Mouse (Mus musculus) gastrocnemius, postnatal 14 days (tissue): ENCODE results near the gene Slfnl1. TPM values are rescaled to one million over a fixed set of nuclear protein-coding genes. Genes with fewer than 3 reads are reported as not detected.

Experiments
- DNase-seq: peaks from one replicate; pipeline ENCODE4 v3.0.0; 2021; ENCODE audit warnings: mixed read lengths
- intact Hi-C: fragments of 180-260 bp; cut with DNase I; formaldehyde crosslinking; loops from one replicate; pipeline ENCODE4 v1.15.1; 2025; ENCODE audit warnings: low total_unique reads
- long read RNA-seq, 2 experiments: library from polyadenylated mRNA; stranded (forward); transcript quantifications; one replicate each; pipeline ENCODE4 v2.0.0; 2021
- total RNA-seq, 2 experiments: library from RNA; stranded (reverse); gene quantifications; 2 replicates each; pipeline ENCODE4 v1.2.3; 2021

Gene Slfnl1
- not detected for total RNA-seq
- long read RNA-seq, experiment 1 = 0 reads
- long read RNA-seq, experiment 2 = 0 reads

GRCm38 (mm10) chr4:120531986-120532385 is at the start of gene Slfnl1:
TSS of gene Slfnl1 (plus strand) at chr4:120532231.
- DNase-seq = no peak

DNA sequence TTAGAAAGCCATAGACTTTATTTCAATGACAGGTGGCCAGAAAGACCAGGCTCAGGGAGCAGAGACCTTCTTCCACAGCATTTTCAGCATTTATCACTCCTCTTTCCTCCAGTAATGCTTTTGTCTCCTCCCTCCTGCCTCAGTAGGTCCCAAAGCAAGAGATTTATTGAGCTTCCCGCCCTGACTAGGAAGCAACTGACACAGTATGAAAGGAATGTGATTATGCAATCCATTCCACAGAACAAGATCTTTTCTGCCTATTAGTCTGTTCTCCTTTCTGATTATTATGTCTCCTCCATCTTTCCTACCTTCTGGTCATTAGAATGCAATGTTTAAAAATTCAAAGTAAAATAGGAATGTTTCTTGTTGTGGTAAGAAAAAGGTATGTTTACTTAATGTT is 44.3 kb upstream of the Slfnl1 start:
- DNase-seq = no peak
- intact Hi-C loops = no loop called here

More at GRCm38 (mm10) chr4:120531986-120532385, at the start of gene Slfnl1:
- intact Hi-C loops = no loop called here

DNA sequence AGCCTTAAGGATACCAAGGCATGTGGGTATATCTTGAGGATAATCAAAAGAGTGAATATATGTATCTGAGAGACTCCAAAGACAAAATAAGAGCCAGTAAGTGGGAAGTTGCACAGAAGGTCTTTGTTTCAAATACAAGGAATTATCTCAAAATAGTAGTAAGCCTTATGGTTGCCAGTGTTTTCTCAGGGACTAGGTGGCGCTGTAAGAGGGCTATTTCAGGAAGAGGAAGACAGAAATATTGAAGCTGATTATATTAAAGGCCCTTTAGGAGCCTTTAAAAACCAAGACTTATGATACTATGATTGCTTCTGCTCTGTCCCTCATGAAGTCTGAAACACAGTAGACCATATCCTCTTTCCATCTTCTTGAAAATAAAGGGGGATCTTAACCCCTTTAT is 25.1 kb upstream of the Slfnl1 start:
- no peak for DNase-seq
- intact Hi-C loops = no loop called here

- DNase-seq = no peak
- intact Hi-C loops = no loop called here
These were observed 20.8 kb upstream of the Slfnl1 start for GRCm38 (mm10) chr4:120511203-120511602.

- intact Hi-C loops = no loop called here
- DNase-seq = no peak
These were observed 17.7 kb upstream of the Slfnl1 start for GRCm38 (mm10) chr4:120514366-120514765.

GRCm38 (mm10) chr4:120516491-120516890 is 15.5 kb upstream of the Slfnl1 start:
- intact Hi-C loops = no loop called here

GRCm38 (mm10) chr4:120516907-120517306 is 15.1 kb upstream of the Slfnl1 start:
- intact Hi-C loops = no loop called here
- DNase-seq = no peak

More at GRCm38 (mm10) chr4:120516491-120516890, 15.5 kb upstream of the Slfnl1 start:
- DNase-seq = no peak

DNA sequence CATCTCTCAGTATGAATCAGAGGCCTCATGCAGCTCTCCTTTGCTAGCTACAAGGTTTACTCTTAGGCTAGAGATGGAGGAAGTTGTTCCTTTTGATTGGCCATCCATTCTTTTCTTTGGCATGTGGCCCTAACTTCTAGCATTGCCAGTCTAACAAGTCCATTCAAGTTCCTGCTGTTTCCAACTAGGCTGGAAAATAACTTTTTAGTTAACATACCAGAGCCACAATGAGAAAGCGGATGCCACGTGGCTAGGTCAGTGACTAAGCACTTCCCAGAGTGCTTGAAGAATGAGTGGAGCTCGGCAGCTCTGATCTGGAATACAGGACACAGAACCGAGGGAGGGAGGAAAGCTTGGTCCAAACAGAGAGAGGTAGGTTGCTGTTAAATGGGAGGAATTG is 14.7 kb upstream of the Slfnl1 start:
- intact Hi-C loops = no loop called here
- DNase-seq = no peak

GRCm38 (mm10) chr4:120521761-120522160 is 10.3 kb upstream of the Slfnl1 start:
- DNase-seq = no peak
- intact Hi-C loops = no loop called here

DNA sequence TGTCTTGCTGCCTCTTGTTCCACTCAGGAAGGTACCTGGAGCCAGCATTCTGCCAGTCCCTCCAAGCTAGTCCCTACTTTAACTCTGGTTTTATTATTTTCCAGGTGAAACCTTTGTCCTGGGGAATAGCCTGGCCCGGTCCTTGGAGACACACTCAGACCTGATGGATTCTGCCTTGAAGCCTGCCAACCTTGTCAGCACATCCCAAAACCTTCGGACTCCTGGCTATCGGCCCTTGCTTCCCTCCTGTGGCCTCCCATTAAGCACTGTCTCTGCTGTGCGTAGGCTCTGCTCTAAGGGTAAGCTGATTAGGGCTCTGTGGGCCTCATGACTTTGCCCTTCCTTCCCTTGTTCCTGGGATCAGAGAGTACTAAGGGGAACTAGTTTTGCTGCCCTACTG is 9.7 kb upstream of the Slfnl1 start:
- no peak for DNase-seq
- intact Hi-C loops = no loop called here

DNA sequence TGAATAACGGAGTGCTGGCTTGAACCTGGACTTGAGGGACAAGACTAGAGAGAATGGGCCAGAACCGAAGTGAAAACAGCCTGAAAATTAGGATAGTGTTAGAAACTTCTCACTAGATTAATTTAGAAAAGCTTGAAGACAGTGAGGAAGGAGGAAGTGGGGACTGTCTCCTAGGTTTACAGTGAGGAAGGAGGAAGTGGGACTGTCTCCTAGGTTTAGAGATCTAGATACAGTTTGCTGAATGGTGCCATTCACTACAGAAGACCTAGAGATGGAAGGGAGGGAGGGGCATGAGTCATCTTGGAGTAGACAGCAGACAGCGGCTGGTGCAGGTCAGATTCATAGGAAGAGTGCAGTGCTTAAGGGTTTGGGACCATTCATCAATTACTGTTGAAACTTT is 8.9 kb upstream of the Slfnl1 start:
- intact Hi-C loops = no loop called here
- DNase-seq = no peak

DNA sequence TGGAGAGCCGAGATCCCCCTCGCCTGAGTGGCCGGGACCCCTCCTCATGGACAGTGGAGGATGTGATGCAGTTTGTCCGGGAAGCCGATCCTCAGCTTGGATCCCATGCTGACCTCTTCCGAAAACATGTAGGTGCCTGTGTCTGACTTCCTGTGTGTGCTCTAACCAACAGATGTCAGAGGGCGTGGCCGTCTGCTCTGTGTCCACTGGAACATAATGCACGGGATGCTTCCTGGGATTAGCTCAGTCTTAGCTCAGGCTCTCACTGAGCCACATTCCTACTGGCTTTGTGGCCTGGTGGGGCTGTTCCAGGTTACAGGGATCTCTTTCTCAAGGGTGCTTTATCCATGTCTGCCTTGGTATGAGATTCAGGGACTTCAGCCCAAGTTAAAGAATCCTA is 3.9 kb upstream of the Slfnl1 start:
- intact Hi-C loops = no loop called here
- no peak for DNase-seq

GRCm38 (mm10) chr4:120538664-120539063 is 6.6 kb downstream of the Slfnl1 start:
- intact Hi-C loops = no loop called here
- DNase-seq = no peak

DNA sequence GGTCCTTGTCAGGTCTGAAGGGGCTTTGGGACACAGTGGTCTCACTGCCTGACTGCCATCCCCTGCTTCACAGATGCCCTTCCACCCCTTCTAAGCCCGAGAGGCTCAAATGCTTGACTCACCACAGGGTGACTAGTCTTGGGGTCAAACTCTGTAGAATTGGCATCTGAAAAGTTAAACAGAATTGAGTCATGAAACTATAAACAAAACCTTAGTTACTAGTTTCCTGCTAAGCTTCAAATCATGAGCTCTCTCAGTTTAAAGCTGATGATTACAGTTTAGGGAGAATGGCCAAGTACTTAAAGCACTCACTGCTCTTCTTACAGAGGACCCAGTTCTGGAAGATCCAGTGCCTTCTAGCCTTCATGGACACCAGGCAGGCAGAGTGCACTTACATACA is 12.9 kb downstream of the Slfnl1 start:
- intact Hi-C loops = no loop called here
- no peak for DNase-seq

DNA sequence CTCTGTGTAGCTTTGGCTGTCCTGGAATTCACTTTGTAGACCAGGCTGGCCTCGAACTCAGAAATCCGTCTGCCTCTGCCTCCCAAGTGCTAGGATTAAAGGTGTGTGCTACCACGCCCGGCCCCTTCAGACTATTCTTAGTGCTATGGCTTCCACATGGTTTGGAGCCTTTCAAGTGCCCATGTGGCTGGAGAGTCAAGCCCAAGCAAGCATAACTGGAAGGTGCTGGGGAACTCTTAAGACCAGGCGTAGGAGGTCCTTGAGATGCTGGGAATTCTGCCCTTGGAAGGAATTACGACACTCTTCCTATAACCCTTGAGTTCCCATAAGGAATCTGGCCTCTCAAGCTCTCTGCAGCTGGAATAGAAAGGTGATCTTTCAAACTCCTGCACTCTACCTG is 24.6 kb downstream of the Slfnl1 start:
- intact Hi-C loops = no loop called here
- DNase-seq = no peak

DNA sequence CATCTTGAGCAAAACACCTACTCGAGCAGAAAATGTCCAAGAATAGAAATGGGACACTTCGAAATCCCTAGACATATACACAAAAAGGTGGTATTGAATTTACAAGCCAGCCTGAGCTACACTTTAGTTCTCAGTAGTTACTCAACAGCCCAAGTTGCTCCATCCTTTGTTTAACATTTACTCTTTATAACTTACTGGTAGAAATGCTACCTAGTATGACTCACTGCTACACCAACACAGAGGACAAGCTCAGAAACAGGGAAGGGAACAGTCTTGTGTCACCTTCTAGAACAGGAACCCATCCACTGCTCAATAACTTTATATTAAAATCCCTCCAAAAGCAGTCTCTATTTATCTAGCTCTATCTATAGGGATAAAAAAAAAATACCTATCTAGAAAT is 33.7 kb downstream of the Slfnl1 start:
- intact Hi-C loops = no loop called here

GRCm38 (mm10) chr4:120568005-120568404 is 36.0 kb downstream of the Slfnl1 start:
- intact Hi-C loops = no loop called here
- no peak for DNase-seq

More for the DNA sequence above, 33.7 kb downstream of the Slfnl1 start:
- DNase-seq = no peak

DNA sequence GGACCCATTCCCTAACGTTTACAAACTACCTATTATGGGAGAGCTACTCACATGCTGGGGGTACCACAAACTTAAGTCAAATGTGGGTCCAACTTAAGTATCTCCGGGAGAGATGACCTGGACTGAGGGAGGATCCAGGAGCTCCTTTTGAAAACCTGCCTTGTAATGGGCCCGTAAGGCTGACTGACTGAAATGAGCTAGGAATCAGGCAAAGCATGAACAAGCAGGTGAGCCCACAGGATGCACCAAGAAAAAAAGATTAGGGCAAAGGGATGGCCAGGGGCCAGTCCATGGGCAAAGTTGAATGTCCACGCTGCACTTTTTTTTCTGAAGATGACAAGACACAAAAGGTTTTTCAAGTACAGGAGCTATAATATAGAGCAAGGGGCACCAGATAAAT is 37.0 kb downstream of the Slfnl1 start:
- no peak for DNase-seq
- intact Hi-C loops = no loop called here

DNA sequence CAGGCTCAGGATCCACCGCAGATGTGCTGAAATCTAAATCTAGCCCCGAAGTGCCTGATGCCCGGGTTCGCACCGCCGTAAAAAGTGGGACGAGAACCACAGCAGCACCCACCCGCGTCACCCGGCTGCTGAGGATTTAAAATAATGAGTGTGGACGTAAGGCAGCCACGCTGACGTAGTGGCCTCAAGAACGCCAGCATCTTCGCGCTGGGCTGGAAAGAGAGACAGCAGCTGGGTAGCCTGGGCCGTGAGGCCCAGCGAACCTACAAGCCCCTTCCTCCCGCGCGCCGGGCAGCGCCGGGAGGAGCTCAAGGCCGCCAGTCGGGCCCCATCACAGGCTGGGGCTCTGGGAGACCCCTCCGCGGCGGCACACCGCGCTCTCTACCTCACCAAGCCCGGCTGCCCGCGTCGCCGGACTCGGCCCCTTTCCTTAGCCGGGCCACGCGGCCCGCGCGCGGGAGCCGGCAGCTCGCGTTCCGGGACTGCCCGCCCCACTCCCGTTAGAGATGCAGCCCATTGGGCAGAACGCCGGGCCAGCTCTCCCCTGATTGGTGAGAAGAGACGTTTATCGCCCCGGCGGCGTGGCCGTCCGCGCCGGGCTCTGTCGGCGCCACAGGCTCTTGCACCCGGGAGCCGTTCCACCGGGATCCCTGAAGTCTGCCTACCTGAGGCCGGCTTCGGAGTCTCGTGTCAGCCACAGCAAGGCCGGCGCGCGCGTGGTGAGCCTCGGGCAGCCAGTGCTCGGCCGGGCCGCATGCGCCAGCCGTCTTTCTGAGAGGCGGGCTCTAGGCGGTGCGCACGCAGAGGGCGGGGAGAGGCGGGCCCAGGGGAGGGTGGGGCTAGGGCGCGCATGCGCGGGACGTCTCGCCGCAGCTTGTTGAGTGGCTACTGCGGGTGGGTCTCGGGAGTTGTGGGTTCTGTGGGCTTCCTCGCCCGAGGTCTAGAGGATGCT is 37.7 kb downstream of the Slfnl1 start, which contains the start of gene Ctps:
Gene Ctps (minus strand): TSS at position 791 of the 952 bp plus-strand sequence.
- intact Hi-C loops = no loop called here
- peak; percentile 97 for DNase-seq

DNA sequence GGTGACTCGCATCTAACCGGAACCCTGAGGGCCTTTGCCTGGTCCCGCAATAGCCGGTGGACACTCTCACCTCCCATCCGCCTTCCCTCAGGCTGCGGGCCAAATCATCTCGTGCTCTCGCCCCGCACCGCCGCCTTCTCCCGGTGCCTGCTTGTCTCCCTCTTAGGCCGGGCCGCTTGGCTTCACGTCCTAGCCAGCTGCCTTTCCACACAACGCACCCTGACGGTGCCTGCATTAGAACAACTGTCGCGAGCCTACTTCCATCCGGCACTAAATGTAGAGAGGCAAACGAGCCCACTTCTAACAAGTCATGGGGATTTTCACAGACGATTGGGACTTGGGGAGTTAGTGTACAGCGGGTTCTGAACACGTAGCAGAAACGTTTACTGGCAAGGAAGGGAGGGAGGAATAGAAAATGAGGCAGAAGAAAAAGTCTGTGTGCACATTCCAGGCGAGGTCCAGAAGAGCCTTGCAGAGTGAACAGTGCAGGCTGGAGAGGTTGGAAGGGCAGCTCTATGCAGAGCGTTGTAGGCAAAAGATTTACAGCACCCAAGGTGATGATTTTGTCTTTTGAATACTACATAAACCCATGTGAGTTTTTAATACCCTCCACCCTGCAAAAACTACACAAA is 38.5 kb downstream of the Slfnl1 start:
- intact Hi-C loops = no loop called here
- no peak for DNase-seq

- no peak for DNase-seq
- intact Hi-C loops = no loop called here
These were observed 39.0 kb downstream of the Slfnl1 start for GRCm38 (mm10) chr4:120571070-120571464.
